Mouse (Mus musculus): ENCODE measurements around the gene Rnf24. TPM values are rescaled to one million over a fixed set of nuclear protein-coding genes. Genes with fewer than 3 reads are reported as not detected.

Gene Rnf24
- 8.1 and 9.7 TPM in 2 replicates for polyA plus RNA-seq (2016; fragmentation: Nextera tagmentation; extraction: Ambion mirVana)

DNA sequence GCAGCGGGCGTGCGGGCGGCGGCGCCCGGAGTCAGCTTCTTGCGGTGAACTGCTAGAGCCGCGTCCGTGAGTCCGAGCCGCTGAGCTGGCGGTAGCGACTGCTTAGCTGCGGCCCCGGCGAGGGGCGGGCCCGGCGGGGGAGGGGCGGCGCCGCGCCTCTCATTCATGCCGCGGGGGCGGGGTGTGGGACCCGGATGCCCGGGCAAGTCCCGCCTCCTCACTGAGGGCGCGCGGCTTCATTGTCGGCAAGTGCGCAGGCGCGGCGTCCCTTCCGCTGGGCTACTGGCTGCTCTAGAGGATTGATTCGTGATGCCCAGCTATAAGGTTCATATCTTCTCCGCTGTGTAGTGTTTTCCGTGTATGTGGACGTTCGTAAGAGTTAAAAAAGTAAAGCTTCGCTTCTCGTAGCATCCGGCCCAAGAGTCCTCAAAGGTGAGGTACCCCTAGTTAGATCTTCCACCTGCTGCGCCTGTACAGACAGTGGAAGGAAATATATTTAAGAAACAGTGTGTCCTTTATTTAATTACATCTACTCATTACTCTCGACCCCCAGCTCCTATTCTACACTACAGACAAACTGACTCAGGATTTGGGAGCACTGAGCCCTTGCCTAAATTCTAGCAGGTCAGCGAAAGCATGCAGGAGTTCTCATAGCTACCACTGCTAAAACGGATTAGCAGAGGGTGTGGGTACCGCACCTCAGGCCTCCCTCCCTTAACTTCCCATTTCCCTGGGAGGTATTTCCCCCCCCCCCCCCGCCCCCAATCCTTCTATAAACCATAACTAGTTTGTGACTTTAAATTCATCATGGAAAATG is at the start of gene Rnf24:
Rnf24 (minus strand) TSS at position 146 of the 817 bp plus-strand sequence.
- Histone ChIP-seq H3K27ac (replicated peaks) (peak within 1 kb of the TSS; percentile 97), H3K4me3 (peak within 1 kb of the TSS; percentile 95), H3K36me3 (replicated peaks) (no peaks in the 10 kb centered on the region), H3K27me3 (replicated peaks; ENCODE audit: low read depth, poor library complexity, severe bottlenecking) (no peaks in the 10 kb centered on the region), H3K9me3 (no peaks in the 10 kb centered on the region), H3K4me1 (peaks cover 16% of the 10 kb centered on the region)
- WGBS = under 1% methylated on average over 54 of the region's 54 CpGs
- peak; percentile 98 for DNase-seq (ENCODE audit: low spot score)

GRCm38 (mm10) chr2:131401794-131402495 is 49.3 kb upstream of the Rnf24 start:
- Histone ChIP-seq H3K9me3 (no peaks in the 10 kb centered on the region), H3K36me3 (replicated peaks) (no peaks in the 10 kb centered on the region), H3K4me1 (peaks cover 16% of the 10 kb centered on the region), H3K27ac (replicated peaks) (peak overlapping the region; percentile 79), H3K27me3 (replicated peaks; ENCODE audit: low read depth, poor library complexity, severe bottlenecking) (no peaks in the 10 kb centered on the region), H3K4me3 (no peak overlapping the region)
- 48% methylated on average over 8 of the region's 8 CpGs for whole genome bisulfite sequencing
- DNase-seq (ENCODE audit: low spot score) = peak; percentile 77

GRCm38 (mm10) chr2:131400846-131401245 is 48.2 kb upstream of the Rnf24 start:
- Histone ChIP-seq H3K9me3 (no peaks in the 10 kb centered on the region), H3K36me3 (replicated peaks) (no peaks in the 10 kb centered on the region), H3K27me3 (replicated peaks; ENCODE audit: low read depth, poor library complexity, severe bottlenecking) (no peaks in the 10 kb centered on the region), H3K4me1 (peaks cover 17% of the 10 kb centered on the region), H3K27ac (replicated peaks) (peak overlapping the region; percentile 79), H3K4me3 (no peak overlapping the region)
- 84% methylated on average over 2 of the region's 2 CpGs for WGBS
- no peak for DNase-seq (ENCODE audit: low spot score)

- Histone ChIP-seq H3K36me3 (replicated peaks) (no peaks in the 10 kb centered on the region), H3K4me1 (peaks cover 19% of the 10 kb centered on the region), H3K27ac (replicated peaks) (no peak overlapping the region), H3K4me3 (no peak overlapping the region), H3K9me3 (no peaks in the 10 kb centered on the region), H3K27me3 (replicated peaks; ENCODE audit: low read depth, poor library complexity, severe bottlenecking) (no peaks in the 10 kb centered on the region)
- DNase-seq (ENCODE audit: low spot score) = no peak
- 91% methylated on average over 5 of the region's 5 CpGs for WGBS
These were observed 44.7 kb upstream of the Rnf24 start for GRCm38 (mm10) chr2:131397323-131397848.

DNA sequence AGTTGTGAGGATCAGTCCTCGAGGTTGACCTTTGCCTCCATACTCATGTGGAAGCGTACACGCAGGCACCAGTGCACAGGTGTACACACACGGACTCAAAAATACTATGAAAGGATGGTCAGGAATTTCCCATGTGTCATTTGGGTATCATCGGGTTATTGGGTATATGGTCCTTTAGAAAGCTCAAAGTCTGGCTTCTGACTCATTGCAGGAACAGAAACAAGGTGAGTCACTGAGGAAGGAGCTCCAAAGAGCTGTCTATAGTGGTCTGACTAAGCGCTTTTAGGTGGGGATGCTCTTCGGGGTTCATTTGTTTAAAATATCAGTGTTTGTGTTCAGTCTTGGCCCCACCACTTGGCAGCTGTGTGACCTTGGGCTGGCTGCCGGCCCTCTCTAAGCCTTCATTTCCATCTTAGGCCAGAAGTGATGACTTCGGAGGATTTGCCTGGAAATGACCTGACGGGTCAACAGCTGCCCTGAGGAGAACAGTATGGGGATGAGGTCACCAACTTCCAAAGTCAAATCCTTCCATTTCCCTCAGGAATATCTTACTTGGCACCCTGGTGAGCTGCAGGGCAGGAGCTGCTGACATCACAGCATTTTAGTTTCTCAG is 33.8 kb upstream of the Rnf24 start:
- Histone ChIP-seq H3K9me3 (no peaks in the 10 kb centered on the region), H3K36me3 (replicated peaks) (no peaks in the 10 kb centered on the region), H3K4me1 (no peaks in the 10 kb centered on the region), H3K4me3 (no peak overlapping the region), H3K27me3 (replicated peaks; ENCODE audit: low read depth, poor library complexity, severe bottlenecking) (no peaks in the 10 kb centered on the region), H3K27ac (replicated peaks) (no peak overlapping the region)
- DNase-seq (ENCODE audit: low spot score) = no peak
- WGBS = 83% methylated on average over 10 of the region's 10 CpGs

GRCm38 (mm10) chr2:131385176-131385575 is 32.5 kb upstream of the Rnf24 start:
- H3K27ac ChIP-seq (replicated peaks) = no peak overlapping the region
- DNase-seq (ENCODE audit: low spot score) = no peak
- no peaks in the 10 kb centered on the region for H3K9me3 ChIP-seq
- 85% methylated on average over 4 of the region's 4 CpGs for WGBS
- H3K4me1 ChIP-seq = no peaks in the 10 kb centered on the region
- no peaks in the 10 kb centered on the region for H3K36me3 ChIP-seq (replicated peaks)
- H3K4me3 ChIP-seq = no peak overlapping the region
- no peaks in the 10 kb centered on the region for H3K27me3 ChIP-seq (replicated peaks; ENCODE audit: low read depth, poor library complexity, severe bottlenecking)

DNA sequence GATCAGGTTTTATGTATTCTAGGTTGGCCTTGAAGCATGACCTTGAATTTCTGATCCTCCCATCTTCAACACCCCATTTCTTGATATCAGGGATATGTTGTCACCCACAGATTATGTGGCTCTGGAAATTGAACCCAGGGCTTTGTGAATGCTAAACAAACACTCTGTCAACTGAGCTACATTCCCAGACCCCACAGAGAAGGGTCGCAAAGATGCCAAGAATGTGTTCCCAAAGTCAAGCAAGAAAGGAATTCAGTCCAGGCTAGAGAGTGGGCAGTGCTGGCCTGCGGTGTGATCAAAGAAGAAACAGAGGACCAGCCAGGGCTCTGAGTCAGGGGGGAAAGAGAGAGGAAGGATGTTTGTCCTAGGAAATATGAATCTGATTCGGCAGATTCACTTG is 26.8 kb upstream of the Rnf24 start:
- Histone ChIP-seq H3K27me3 (replicated peaks; ENCODE audit: low read depth, poor library complexity, severe bottlenecking) (no peaks in the 10 kb centered on the region), H3K4me1 (no peaks in the 10 kb centered on the region), H3K9me3 (no peaks in the 10 kb centered on the region), H3K27ac (replicated peaks) (no peak overlapping the region), H3K36me3 (replicated peaks) (no peaks in the 10 kb centered on the region), H3K4me3 (no peak overlapping the region)
- 86% methylated on average over 3 of the region's 3 CpGs for WGBS
- no peak for DNase-seq (ENCODE audit: low spot score)

DNA sequence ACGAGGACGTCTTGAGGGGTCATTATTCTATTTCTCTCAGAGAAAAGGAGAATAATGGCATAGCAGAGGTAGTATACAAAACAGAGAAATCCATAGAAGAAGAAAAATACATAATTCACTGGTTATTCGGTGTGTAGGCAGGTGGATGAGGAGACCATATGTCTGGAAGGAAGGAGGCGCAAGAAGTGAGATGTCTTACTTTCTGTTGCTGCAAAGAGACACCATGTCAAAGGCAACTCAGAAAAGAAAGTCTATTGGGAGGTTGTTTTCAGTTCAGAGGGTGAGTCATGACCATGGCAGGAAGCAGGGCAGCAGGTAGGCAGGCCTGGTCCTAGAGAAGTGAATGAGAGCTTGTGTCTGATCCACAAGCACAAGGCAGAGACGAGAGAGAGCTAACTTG is 26.2 kb upstream of the Rnf24 start:
- H3K36me3 ChIP-seq (replicated peaks) = no peaks in the 10 kb centered on the region
- no peaks in the 10 kb centered on the region for H3K27me3 ChIP-seq (replicated peaks; ENCODE audit: low read depth, poor library complexity, severe bottlenecking)
- no peak overlapping the region for H3K27ac ChIP-seq (replicated peaks)
- no peak overlapping the region for H3K4me3 ChIP-seq
- no peak for DNase-seq (ENCODE audit: low spot score)
- WGBS = 92% methylated on average over 5 of the region's 5 CpGs
- no peaks in the 10 kb centered on the region for H3K4me1 ChIP-seq
- no peaks in the 10 kb centered on the region for H3K9me3 ChIP-seq

GRCm38 (mm10) chr2:131377055-131377454 is 24.4 kb upstream of the Rnf24 start:
- no peak for DNase-seq (ENCODE audit: low spot score)
- Histone ChIP-seq H3K27ac (replicated peaks) (no peak overlapping the region), H3K9me3 (no peaks in the 10 kb centered on the region), H3K36me3 (replicated peaks) (no peaks in the 10 kb centered on the region), H3K27me3 (replicated peaks; ENCODE audit: low read depth, poor library complexity, severe bottlenecking) (no peaks in the 10 kb centered on the region), H3K4me3 (no peak overlapping the region), H3K4me1 (no peaks in the 10 kb centered on the region)
- WGBS = 72% methylated on average over 6 of the region's 6 CpGs

DNA sequence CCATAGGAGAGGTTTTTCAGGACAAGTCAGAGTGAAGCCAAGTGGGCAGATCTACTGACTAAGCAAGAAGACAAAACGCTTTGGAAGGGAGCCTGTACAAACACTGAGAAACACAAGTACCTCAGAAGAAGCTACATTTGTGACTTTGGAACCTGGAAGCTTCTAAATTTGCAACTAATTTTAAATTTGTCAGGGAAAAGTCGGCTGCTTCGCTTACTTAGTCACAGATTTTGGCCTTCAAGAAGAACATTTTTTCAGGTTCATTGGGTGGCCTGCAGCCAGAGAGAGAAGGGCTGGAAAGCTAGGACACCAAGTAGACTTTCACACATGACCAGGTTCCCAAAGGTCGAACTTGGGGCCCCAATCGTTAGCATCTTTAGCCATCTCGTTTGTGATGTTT is 21.0 kb upstream of the Rnf24 start:
- Histone ChIP-seq H3K4me3 (no peak overlapping the region), H3K36me3 (replicated peaks) (no peaks in the 10 kb centered on the region), H3K27me3 (replicated peaks; ENCODE audit: low read depth, poor library complexity, severe bottlenecking) (no peaks in the 10 kb centered on the region), H3K4me1 (no peaks in the 10 kb centered on the region), H3K9me3 (no peaks in the 10 kb centered on the region), H3K27ac (replicated peaks) (no peak overlapping the region)
- DNase-seq (ENCODE audit: low spot score) = no peak
- 86% methylated on average over 6 of the region's 6 CpGs for WGBS

GRCm38 (mm10) chr2:131372276-131372877 is 19.7 kb upstream of the Rnf24 start:
- no peak overlapping the region for H3K27ac ChIP-seq (replicated peaks)
- no peak for DNase-seq (ENCODE audit: low spot score)
- no peaks in the 10 kb centered on the region for H3K36me3 ChIP-seq (replicated peaks)
- no peaks in the 10 kb centered on the region for H3K27me3 ChIP-seq (replicated peaks; ENCODE audit: low read depth, poor library complexity, severe bottlenecking)
- no peaks in the 10 kb centered on the region for H3K4me1 ChIP-seq
- no peak overlapping the region for H3K4me3 ChIP-seq
- WGBS = 83% methylated on average over 7 of the region's 7 CpGs
- no peaks in the 10 kb centered on the region for H3K9me3 ChIP-seq

GRCm38 (mm10) chr2:131371811-131372210 is 19.1 kb upstream of the Rnf24 start:
- Histone ChIP-seq H3K36me3 (replicated peaks) (no peaks in the 10 kb centered on the region), H3K27ac (replicated peaks) (no peak overlapping the region), H3K4me3 (no peak overlapping the region), H3K4me1 (no peaks in the 10 kb centered on the region), H3K27me3 (replicated peaks; ENCODE audit: low read depth, poor library complexity, severe bottlenecking) (no peaks in the 10 kb centered on the region), H3K9me3 (no peaks in the 10 kb centered on the region)
- 91% methylated on average over 4 of the region's 4 CpGs for WGBS
- no peak for DNase-seq (ENCODE audit: low spot score)

Data from embryonic facial prominence, embryonic 10.5 days (tissue).